Mouse (Mus musculus) embryonic stem cell, embryonic (primary cell): ENCODE measurements around the gene 4833439L19Rik.

Experiments
- CTCF ChIA-PET, 4 experiments: fragments of 300-600 bp in 2 of 4; fragments of 350-600 bp in 2 of 4; sonication (Branson Sonifier 250); formaldehyde crosslinking; loops; one replicate each; lab custom pipeline; 2022; ENCODE audit warnings: inconsistent platforms in 2 of 4; lab: Charles Lee
- POLR2A ChIA-PET, 4 experiments: fragments of 300-600 bp in 2 of 4; fragments of 350-600 bp in 2 of 4; sonication (Branson Sonifier 250); formaldehyde crosslinking; loops; one replicate each; lab custom pipeline; 2022; ENCODE audit warnings: antibody characterized with exemption in 4 of 4, inconsistent platforms in 1 of 4; lab: Charles Lee

4833439L19Rik gene

DNA sequence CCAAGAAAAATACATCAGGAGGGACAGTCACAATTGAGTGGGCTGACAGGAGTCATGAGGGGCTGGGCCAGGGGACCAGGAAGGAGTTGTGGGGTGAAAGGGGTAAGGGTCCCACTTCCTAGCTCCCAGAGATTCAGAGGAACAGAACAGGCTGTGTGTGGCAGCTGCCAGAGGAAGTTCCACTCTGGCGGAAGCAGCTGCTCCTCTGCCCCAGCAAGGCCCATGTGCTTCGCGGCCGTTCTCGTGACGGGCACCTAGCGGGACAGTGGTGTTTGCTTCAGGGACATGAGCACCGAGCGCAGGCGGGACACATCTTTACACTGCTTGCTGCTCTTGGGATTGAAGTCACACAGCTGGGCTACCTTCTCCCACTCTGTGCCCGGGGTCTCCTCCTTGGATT is 28.4 kb upstream of the 4833439L19Rik start:
- ChIA-PET POLR2A (interaction anchor here in 3 of 4 experiments (0.6 to 5.3 kb wide), 9 partner anchors 8 to 136 kb away, joined by 3 to 54 read pairs (median 5); partner anchors contain the start of gene 4833439L19Rik (in 1 of the 3)), CTCF (interaction anchor here in 1 of 4 experiments (0.6 kb wide), 1 partner anchor 33 kb away, joined by 3 read pairs; no protein-coding TSS in a partner anchor)

DNA sequence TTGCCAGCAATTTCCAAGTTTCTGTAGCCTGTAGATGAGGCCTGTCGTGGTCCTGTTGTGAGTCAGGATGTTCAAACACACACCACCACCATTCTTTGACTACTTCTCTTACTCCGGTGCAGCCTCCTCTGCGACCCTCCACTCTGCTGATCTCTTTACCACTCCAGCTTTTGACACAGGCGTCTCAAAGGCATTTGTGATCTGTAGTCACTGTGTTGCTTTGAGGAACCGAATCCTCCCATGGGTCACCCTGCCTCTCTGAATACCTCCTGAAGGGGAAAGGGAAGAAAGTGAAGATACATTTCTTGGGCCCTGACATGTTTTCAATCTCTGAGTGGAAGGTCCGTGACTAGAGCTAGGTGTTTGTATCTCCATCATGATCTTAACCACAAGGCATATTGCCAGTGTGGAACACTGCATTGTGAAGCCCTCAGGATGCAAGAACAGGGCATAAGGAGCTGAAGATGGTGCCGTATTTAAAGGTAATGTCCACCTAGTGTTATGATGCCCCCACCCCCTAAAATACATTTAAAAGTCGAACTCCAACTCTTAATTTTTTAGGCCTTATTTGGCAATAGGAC is 26.6 kb upstream of the 4833439L19Rik start:
- CTCF ChIA-PET = interaction anchor here in 1 of 4 experiments (1.0 kb wide), 1 partner anchor 26 kb away, joined by 3 read pairs; no protein-coding TSS in a partner anchor
- POLR2A ChIA-PET = interaction anchor here in 2 of 4 experiments (0.8 to 5.3 kb wide), 14 partner anchors 10 to 118 kb away, joined by 3 to 58 read pairs (median 14); partner anchors contain the start of genes 4833439L19Rik (in 1 of the 2), Arl10 (in 1 of the 2), Cltb (in 1 of the 2) and Faf2 (in 1 of the 2)

DNA sequence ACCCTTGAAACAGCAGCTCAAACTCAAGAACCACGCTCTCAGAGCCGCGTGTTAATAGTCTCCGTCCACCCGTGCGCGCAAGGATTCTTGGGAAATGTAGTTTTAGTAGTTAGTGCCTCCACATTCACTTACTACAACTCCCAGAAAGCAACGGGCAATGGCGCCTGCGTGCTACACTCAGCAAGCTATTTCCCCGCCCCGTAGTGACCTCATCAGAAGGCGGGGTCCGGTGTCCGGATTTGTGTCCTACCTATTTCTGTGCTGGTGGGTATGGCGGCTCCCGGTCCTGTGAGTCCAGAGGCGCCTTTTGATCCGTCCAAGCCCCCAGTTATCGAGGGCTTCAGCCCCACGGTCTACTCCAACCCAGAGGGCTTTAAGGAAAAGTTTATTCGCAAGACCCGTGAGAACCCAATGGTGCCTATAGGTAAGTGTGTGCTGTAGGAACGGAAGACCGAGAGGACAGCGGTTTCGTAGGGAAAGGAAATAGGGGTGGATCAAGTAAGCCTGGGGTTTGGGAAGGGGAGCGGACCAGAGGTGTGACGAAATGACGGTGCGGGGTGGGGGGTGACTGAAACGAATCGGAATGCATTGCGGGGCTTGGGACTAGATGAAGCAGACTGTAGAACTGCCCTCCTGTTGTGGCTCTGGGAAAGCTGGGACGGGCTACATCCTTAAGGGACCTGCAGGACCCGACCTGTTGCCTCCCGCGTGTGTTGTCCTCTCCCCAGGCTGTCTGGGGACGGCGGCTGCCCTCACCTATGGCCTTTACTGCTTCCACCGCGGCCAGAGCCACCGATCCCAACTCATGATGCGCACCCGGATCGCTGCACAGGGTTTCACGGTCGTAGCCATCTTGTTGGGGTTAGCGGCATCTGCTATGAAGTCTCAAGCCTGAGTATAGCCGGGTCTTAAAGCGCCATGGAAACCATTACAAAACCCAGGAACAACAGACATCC is 25.0 kb upstream of the 4833439L19Rik start, which contains the start of the genes Nop16 and Higd2a:
Nop16 (minus strand) TSS at position 95 of the 956 bp plus-strand sequence.
Higd2a (plus strand) TSS at position 212 of the 956 bp plus-strand sequence.
- POLR2A ChIA-PET = interaction anchor here (0.5 to 5.3 kb wide), 69 partner anchors 10 to 599 kb away, joined by 3 to 82 read pairs (median 5); partner anchors contain the start of genes Arl10 (in 3 of the 4), Cltb (in 3 of the 4), 4833439L19Rik (in 2 of the 4) and Faf2 (in 2 of the 4)
- CTCF ChIA-PET = interaction anchor here (0.5 to 1.7 kb wide), 9 partner anchors 10 to 127 kb away, joined by 3 to 7 read pairs (median 3); partner anchors contain the start of genes Faf2 (in 2 of the 4), 4833439L19Rik (in 1 of the 4) and Arl10 (in 1 of the 4)

DNA sequence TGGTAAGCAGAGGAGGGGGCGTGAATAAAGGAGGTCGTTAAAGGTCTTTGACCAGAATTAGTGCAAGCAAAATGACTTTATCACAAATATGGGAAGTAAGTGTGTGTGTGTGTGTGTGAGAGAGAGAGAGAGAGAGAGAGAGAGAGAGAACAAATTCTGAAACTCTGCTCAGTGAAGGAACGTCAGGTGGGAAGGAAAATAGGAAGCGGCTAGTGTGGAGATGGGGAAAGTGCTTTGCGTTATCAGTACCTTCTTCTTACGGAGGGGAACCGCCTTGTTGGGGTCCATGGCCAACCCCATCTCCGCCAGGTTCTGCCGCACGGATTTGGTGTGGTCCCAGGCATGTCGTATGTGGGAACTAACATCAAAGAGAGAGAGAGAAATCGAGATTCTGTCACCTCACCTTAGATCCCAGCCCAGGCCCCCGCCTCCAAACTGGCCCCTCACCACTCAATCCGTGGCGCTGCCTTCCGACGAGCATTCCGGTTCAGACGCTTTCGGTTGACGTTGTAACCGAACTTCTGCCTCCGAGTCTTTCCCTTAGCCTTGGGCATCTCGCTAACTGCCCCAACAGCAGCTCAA is 24.3 kb upstream of the 4833439L19Rik start:
- ChIA-PET POLR2A (interaction anchor here (0.5 to 5.3 kb wide), 66 partner anchors 11 to 953 kb away, joined by 3 to 82 read pairs (median 5); partner anchors contain the start of genes Arl10 (in 3 of the 4), Cltb (in 3 of the 4), Faf2 (in 2 of the 4) and Simc1 (in 2 of the 4)), CTCF (interaction anchor here in 3 of 4 experiments (0.7 to 1.7 kb wide), 8 partner anchors 11 to 32 kb away, joined by 3 to 6 read pairs (median 3); partner anchors contain the start of genes Faf2 (in 2 of the 3), 4833439L19Rik (in 1 of the 3) and Arl10 (in 1 of the 3))

DNA sequence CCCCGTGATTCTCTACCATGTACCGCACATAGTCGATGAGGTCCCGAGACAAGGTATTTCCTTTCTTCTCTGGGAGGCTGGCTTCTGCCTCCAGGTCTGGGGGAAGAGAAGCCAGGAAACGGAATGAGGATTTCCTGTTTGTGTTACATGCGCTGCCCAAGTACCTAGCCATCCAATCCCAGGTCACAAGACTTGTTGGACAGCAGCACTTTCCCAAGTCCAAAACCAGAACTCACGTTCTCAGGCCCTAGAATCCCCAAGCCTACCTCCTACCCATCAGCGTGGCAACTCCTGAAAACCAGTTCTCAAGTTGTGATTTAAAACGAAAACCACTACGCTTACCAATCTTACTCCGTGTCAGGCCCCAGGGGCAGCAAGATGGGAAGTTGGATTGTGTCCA is 20.6 kb upstream of the 4833439L19Rik start:
- CTCF ChIA-PET = no interaction called here
- POLR2A ChIA-PET = interaction anchor here in 3 of 4 experiments (0.6 to 2.7 kb wide), 8 partner anchors 10 to 466 kb away, joined by 3 to 11 read pairs (median 4); partner anchors contain the start of genes Arl10 (in 2 of the 3) and Simc1 (in 1 of the 3)

DNA sequence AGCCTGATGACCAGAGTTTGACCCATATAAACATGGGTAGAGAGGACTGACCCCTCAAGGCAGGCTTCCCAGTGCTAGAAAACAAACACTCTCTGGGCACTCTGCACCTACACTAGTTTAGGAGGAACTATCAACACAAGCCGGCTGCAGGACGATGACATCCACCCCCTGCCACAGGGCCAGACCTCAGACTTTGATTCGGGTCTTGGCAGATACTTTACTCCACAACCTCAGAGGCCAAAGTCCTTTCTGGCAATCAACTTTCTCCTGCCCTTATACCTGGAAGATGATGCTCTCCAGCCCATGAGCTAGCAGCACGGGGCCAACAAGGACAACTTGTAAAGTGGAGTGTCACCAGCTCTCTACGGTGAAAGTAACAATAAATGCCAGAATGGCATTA is 17.6 kb upstream of the 4833439L19Rik start:
- CTCF ChIA-PET = interaction anchor here in 1 of 4 experiments (0.7 kb wide), 1 partner anchor 39 kb away, joined by 3 read pairs; no protein-coding TSS in a partner anchor

DNA sequence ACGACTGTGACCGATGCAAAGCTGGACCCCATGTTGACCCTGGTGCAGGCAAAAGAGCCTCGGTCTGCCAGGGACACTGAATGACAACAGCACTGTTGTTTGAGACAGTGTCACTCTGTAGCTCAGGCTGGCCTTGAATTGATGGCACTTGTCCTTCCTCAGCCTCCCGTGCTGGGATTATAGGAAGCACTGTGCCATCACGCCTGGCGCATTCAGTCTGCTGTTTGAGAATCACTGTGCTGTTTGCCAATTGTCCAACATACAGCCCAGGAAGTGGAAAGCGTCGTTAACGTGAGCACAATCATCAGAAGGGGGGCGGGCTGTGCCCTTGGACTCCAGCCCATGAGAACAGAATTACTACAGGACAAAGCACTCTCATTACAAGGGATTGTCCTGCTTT is 16.9 kb upstream of the 4833439L19Rik start:
- POLR2A ChIA-PET = interaction anchor here in 3 of 4 experiments (0.6 to 8.8 kb wide), 8 partner anchors 8 to 135 kb away, joined by 3 to 82 read pairs (median 4); partner anchors contain the start of genes Higd2a (in 2 of the 3), Nop16 (in 2 of the 3) and Faf2 (in 1 of the 3)
- CTCF ChIA-PET = no interaction called here

More for the DNA sequence above, 17.6 kb upstream of the 4833439L19Rik start:
- POLR2A ChIA-PET = interaction anchor here in 2 of 4 experiments (0.6 to 1.4 kb wide), 5 partner anchors 8 to 1647 kb away, joined by 3 to 4 read pairs (median 4); partner anchors contain the start of genes Arl10 (in 1 of the 2) and Faf2 (in 1 of the 2)

DNA sequence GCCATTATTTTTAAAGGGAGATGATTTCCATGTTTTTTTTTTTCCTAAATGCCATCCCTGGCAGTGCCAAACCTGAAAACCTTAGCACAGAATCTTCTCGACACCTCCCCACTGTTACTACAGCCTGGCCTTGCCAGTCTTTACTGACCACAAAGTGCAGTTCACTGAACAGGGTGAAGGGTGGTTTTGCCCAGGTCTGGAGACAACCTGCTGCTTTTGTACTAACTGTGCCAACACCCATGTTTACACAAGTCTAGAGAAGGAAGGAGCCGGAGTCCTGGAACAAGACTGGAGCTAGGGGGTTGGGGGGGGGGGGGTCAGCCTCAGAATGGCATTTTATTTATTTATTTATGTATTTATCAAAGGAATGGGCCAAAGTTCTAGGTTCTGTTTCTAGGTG is 16.1 kb upstream of the 4833439L19Rik start:
- CTCF ChIA-PET = interaction anchor here in 2 of 4 experiments (0.7 to 3.1 kb wide), 2 partner anchors 16 to 18 kb away, joined by 3 to 8 read pairs; partner anchors contain the start of gene 4833439L19Rik (in 1 of the 2)
- POLR2A ChIA-PET = interaction anchor here in 2 of 4 experiments (0.7 to 8.8 kb wide), 6 partner anchors 9 to 133 kb away, joined by 3 to 82 read pairs (median 5); partner anchors contain the start of genes Higd2a (in 2 of the 2) and Nop16 (in 2 of the 2)

DNA sequence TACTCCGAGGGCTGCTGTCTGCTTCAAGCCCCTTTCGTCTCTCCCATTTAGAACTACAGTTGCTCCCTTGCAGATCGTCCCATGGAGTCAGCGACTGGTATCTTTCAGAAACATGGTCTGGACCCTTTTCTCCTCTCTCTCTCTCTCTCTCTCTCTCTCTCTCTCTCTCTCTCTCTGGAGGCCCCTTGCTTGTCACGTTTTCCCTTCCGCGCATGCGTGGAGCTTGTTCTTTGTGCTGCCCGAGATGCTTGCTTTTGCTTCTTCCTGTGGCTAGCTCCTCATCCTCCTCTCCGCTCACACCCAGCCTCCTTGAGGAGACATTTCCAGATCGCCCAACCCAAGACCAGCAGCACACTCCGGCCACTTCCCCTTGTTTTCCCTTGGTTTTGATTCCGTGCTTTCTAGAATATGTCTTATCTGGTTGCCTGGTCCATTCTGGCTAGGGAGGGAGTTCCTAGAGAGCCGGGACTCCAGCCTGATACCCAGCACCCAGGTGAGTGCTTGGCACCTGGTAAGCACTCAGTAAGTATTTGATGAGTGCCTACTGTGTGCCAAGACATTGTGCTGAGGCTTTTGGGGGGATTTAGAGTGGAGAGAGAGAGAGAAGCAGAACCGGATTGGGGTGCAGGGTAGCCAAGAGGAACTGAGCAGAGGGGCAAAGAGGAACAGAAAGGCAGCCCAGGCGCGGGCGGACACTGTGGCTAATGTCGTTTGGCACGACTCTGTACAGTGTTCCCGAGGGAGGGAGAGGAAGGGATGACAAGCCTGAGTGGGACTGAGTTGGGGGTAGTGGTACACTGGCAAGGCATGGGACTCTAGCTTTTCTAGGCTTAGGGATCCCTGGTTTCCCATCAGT is 12.6 kb upstream of the 4833439L19Rik start:
- ChIA-PET POLR2A (interaction anchor here in 3 of 4 experiments (0.5 to 8.8 kb wide), 16 partner anchors 9 to 212 kb away, joined by 3 to 82 read pairs (median 3); partner anchors contain the start of genes Higd2a (in 3 of the 3), Nop16 (in 3 of the 3) and Thoc3 (in 1 of the 3)), CTCF (interaction anchor here in 3 of 4 experiments (0.6 to 0.9 kb wide), 4 partner anchors 12 to 1077 kb away, joined by 5 to 8 read pairs (median 6); partner anchors contain the start of gene 4833439L19Rik (in 1 of the 3))

DNA sequence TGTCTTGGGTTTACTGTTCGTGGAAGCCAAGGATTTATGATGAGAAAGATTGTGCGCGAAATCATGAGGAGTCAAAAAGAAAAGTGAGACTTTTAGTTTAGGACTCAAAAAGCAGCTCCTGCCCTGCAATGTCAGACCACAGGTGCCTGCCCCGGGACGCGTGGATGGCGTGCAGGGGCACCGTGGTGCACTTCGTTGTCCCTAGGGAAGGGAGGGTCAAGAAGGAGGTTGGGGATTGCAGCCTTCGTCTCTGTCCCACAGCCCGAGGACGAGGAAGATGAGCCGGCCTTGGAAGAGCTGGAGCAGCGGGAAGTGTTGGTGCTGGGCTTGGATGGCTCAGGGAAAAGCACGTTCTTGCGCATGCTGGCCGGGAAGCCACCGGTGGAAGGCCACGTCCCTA is 10.3 kb upstream of the 4833439L19Rik start:
- POLR2A ChIA-PET = interaction anchor here in 3 of 4 experiments (0.6 to 8.8 kb wide), 21 partner anchors 8 to 712 kb away, joined by 3 to 82 read pairs (median 6); partner anchors contain the start of genes 4833439L19Rik (in 3 of the 3), Higd2a (in 3 of the 3), Nop16 (in 3 of the 3) and Cltb (in 1 of the 3)
- CTCF ChIA-PET = interaction anchor here in 3 of 4 experiments (0.5 to 1.5 kb wide), 7 partner anchors 10 to 932 kb away, joined by 3 to 6 read pairs (median 3); partner anchors contain the start of genes 4833439L19Rik (in 1 of the 3), Faf2 (in 1 of the 3), Higd2a (in 1 of the 3) and Nop16 (in 1 of the 3)

DNA sequence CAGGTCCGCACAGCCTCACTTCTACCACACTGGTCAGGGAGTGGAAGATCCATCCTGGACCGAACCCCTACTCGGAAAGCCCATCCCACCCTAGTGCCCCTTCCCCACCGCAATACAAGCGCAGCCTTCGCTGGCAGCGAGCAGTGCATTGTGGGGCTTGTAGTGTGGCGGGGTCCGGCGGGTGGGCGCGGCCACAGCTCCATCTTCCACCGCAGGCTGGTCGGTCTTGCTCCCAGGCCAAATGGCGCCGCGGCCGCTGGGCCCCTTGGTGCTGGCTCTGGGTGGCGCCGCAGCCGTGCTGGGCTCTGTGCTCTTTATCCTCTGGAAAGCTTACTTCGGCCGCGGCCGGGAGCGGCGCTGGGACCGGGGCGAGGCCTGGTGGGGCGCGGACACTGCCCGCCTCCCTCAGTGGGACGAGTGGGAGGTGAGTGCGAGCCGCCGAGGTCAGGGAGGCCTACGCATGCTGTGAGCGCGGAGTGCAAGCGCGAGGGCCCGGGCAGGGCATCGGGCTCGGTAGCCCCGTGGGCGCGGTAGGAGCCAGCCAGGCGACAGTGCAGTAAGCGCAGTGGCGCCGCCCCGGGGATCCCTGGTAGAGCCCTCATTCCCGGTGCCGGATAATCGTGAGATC is 9.7 kb upstream of the 4833439L19Rik start, which contains the start of gene Arl10:
Arl10 (plus strand) TSS at position 162 of the 628 bp plus-strand sequence.
- POLR2A ChIA-PET = interaction anchor here in 3 of 4 experiments (0.6 to 8.8 kb wide), 24 partner anchors 8 to 713 kb away, joined by 3 to 82 read pairs (median 6); partner anchors contain the start of genes 4833439L19Rik (in 3 of the 3), Higd2a (in 3 of the 3), Nop16 (in 3 of the 3) and Cltb (in 1 of the 3)
- CTCF ChIA-PET = interaction anchor here in 3 of 4 experiments (0.5 to 1.5 kb wide), 5 partner anchors 9 to 135 kb away, joined by 3 to 6 read pairs (median 5); partner anchors contain the start of genes 4833439L19Rik (in 1 of the 3), Faf2 (in 1 of the 3), Higd2a (in 1 of the 3) and Nop16 (in 1 of the 3)

DNA sequence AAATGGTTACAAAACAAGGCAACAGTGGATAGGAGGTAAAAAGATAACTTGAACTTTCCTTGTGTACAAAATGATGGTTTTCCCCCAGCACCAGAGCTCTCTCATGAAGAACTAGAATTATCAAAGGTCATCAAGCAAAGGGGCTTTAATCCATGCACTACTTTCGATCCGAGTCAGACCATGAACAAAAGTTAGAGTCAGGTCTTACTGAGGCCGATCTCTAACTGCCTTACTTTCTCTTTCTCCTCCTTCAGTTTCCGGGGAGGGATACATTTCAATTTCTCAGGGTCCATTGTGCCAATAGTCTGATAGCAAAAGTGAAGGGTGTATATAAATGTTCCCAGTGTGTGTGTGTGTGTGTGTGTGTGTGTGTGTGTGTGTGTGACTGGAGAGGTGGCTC is 7.4 kb upstream of the 4833439L19Rik start:
- POLR2A ChIA-PET = interaction anchor here in 1 of 4 experiments (1.2 kb wide), 1 partner anchor 17 kb away, joined by 3 read pairs; no protein-coding TSS in a partner anchor
- CTCF ChIA-PET = interaction anchor here in 1 of 4 experiments (0.6 kb wide), 1 partner anchor 1513 kb away, joined by 4 read pairs; no protein-coding TSS in a partner anchor

DNA sequence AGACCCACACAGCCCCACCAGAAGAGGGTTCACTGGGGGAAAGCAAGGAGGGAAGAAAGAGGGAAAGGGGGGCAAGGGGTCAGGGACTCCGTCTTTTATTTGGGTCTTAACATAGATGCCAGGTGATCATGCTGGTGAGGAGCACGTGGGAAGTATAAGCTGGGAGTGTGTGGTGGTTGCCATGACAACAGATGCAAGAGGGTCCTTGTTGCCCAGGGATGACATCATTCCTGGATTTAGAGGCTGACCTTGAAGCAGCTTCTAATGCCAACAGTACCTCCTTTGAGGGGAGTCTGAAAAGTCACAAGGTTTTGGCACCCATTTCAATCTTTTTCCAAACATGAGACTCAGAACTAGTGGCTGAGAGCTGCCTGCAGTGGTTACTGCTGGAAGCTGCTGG is 6.4 kb upstream of the 4833439L19Rik start:
- ChIA-PET CTCF (no interaction called here), POLR2A (interaction anchor here in 3 of 4 experiments (0.7 to 1.7 kb wide), 8 partner anchors 8 to 66 kb away, joined by 3 to 6 read pairs (median 5); partner anchors contain the start of genes Higd2a (in 2 of the 3), Nop16 (in 2 of the 3) and Faf2 (in 1 of the 3))

DNA sequence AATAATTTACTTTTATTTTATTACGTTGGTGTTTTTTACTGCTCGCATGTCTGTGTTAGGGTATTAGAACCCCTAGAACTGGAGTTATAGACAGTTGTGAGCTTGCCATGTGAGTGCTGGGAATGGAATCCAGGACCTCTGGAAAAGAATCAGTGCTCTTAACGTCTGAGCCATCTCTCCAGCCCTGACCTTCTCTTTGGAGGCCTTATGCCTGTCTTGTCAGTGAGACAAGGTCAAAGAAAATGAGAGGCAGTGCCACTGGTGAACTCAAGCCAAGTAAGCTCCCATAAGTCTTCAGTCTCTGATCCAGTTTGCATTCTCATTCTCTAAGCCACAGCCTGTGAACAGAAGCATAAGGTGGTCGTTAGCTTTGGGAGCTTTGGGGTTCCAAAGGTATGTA is 5.5 kb upstream of the 4833439L19Rik start:
- ChIA-PET CTCF (no interaction called here), POLR2A (interaction anchor here in 3 of 4 experiments (0.6 to 1.7 kb wide), 7 partner anchors 9 to 56 kb away, joined by 3 to 6 read pairs (median 5); partner anchors contain the start of genes Higd2a (in 2 of the 3) and Nop16 (in 2 of the 3))
